Mouse (Mus musculus) forebrain, embryonic 16.5 days (tissue): ENCODE results near the gene Ccdc93. TPM values are rescaled to one million over a fixed set of nuclear protein-coding genes. Genes with fewer than 3 reads are reported as not detected.

ENCODE experiments used
- ATAC-seq: fragments of 200-750 bp; cut with Nextera tagmentation; 2 replicates; pipeline ENCODE4 v1.8.0; 2017; ENCODE audit warnings: mild to moderate bottlenecking, moderate library complexity
- H3K27ac ChIP-seq: fragments of 300-500 bp; sonication (generic); 2 replicates; pipeline ENCODE4 v1.5.1; 2014; ENCODE audit warnings: low read length, control low read depth
- H3K27me3 ChIP-seq: fragments of 300-500 bp; sonication (generic); replicated peaks from 2 replicates; pipeline ENCODE4 v1.6.1; 2014; ENCODE audit warnings: low read length; ENCODE audit not compliant: control insufficient read depth, insufficient read depth
- H3K36me3 ChIP-seq: fragments of 300-500 bp; sonication (generic); 2 replicates; pipeline ENCODE4 v1.6.1; 2014; ENCODE audit not compliant: control insufficient read depth, insufficient read depth
- H3K4me1 ChIP-seq: fragments of 300-500 bp; sonication (generic); replicated peaks from 2 replicates; pipeline ENCODE4 v1.6.1; 2014; ENCODE audit warnings: low read length; ENCODE audit not compliant: control insufficient read depth, insufficient read depth
- H3K4me2 ChIP-seq: fragments of 300-500 bp; sonication (generic); 2 replicates; pipeline ENCODE4 v1.6.1; 2014; ENCODE audit warnings: mild to moderate bottlenecking, low read length, control low read depth
- H3K4me3 ChIP-seq: fragments of 300-500 bp; sonication (generic); replicated peaks from 2 replicates; pipeline ENCODE4 v1.5.1; 2014; ENCODE audit warnings: mild to moderate bottlenecking, low read length, control low read depth
- H3K9ac ChIP-seq: fragments of 300-500 bp; sonication (generic); replicated peaks from 2 replicates; pipeline ENCODE4 v1.6.1; 2014; ENCODE audit warnings: low read depth, low read length, control low read depth
- H3K9me3 ChIP-seq: fragments of 300-500 bp; sonication (generic); 2 replicates; pipeline ENCODE4 v1.6.1; 2016; ENCODE audit warnings: low read length; ENCODE audit not compliant: control insufficient read depth
- WGBS: fragments of 180-500 bp; shearing (Covaris S2); extraction: QIAGEN DNeasy Blood & Tissue Kit; methylation state at CpG from one replicate; pipeline ENCODE4 v1.1.7; 2014; 5-methylcytosine and 5-hydroxymethylcytosine counted together
- polyA plus RNA-seq: library from polyadenylated mRNA; unstranded; fragments of >200 nt; fragmentation: Nextera tagmentation; extraction: Ambion mirVana; gene quantifications from 2 replicates; pipeline ENCODE4 v1.2.1, GENCODE M21; 2015

Gene Ccdc93
- polyA plus RNA-seq, 1 experiment from 2014 or later = 14.1 TPM

DNA sequence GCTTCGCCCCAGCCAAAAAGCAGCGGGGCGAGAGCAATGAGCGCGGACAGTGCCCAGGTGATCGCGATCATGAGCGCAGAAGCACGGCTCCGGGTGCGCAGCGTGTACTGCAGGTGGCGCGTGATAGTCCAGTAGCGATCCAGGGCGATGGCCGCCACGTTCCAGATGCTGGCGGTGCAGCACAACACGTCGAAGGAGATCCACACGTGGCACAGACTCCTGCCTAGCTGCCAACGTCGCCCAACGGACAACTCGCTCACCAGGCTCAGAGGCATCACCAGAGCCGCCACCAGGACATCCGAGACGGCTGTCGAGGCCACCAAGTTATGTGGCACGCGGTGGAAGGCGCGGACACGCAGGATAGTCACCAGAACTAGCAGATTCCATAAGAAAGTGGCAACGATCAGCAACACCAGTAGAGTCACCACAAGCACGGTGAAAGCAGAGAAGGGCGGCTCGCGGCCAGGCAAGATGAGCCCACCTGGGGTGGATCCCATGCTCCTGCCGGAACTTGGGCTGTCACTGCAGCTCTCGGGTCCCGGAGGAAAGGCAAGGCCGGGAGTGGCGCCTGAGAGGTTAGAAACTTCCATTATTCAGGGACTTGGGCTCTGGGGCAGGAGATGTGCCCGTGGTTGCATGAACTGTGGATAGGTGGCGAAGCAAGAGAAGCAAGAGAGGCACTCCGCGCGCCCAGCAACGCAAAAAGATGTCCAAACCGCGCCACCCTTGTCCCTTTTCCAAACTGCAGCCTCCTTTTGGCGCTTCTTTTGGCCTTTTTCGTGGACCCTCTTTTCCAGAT lies 97.0 kb downstream of the Ccdc93 start:
- peaks cover 17% of the 10 kb centered on the region for H3K27me3 ChIP-seq
- H3K4me1 ChIP-seq = peaks cover 12% of the 10 kb centered on the region
- ATAC-seq = peak; percentile 62
- peak overlapping the region; percentile 42 for H3K4me3 ChIP-seq
- H3K9ac ChIP-seq = peak overlapping the region; percentile 35
- no peaks in the 10 kb centered on the region for H3K36me3 ChIP-seq
- no peak overlapping the region for H3K27ac ChIP-seq
- no peaks in the 10 kb centered on the region for H3K9me3 ChIP-seq
- H3K4me2 ChIP-seq = peak overlapping the region; percentile 59
- 13% methylated on average over 55 of the region's 55 CpGs for WGBS

DNA sequence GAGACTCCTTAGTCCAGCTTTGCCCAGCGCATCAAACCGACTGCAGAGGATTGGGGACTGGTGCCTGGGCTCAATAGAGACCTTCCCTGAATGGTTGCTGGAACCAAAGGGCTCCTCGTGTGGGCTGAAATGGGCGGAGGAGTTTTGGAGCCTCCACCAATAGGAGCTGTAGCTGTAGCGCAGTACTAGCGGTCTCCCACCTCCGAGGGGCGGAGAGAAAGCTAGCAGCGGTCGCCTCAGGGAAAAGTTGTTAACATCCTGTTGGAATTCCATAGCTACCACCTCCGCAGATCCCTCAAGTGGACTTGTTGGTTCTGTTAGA lies 97.5 kb downstream of the Ccdc93 start, which contains the start of gene Htr5b:
Htr5b (minus strand) TSS at position 67 of the 322 bp plus-strand sequence.
- peaks cover 17% of the 10 kb centered on the region for H3K27me3 ChIP-seq
- WGBS = 4% methylated on average over 11 of the region's 11 CpGs
- peak within 1 kb of the TSS; percentile 42 for H3K4me3 ChIP-seq
- no peaks in the 10 kb centered on the region for H3K36me3 ChIP-seq
- ATAC-seq = peak; percentile 98
- no peaks in the 10 kb centered on the region for H3K9me3 ChIP-seq
- H3K4me2 ChIP-seq = peak within 1 kb of the TSS; percentile 59
- H3K4me1 ChIP-seq = peaks cover 12% of the 10 kb centered on the region
- no peak within 1 kb of the TSS for H3K27ac ChIP-seq
- H3K9ac ChIP-seq = peak within 1 kb of the TSS; percentile 35

DNA sequence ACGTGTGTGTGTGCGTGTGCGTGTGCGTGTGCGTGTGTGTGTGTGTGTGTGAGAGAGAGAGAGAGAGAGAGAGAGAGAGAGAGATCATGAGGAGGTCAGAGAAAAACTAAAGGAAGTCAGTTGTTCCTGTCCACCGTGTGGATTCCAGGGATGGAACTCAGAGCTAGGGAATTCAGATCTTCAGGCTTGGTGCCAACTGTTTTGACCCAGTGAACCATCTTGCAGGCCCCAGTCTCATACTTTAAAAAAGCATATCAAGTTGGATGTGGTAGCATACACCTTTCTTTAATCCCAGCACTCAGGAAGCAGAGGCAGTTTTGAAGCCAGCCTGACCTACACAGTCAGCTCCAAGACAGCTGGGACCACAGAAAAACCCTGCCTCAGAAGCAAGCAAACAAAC lies 98.4 kb downstream of the Ccdc93 start:
- ATAC-seq = no peak
- Histone ChIP-seq H3K4me1 (peaks cover 12% of the 10 kb centered on the region), H3K36me3 (no peaks in the 10 kb centered on the region), H3K9me3 (no peaks in the 10 kb centered on the region), H3K9ac (no peak overlapping the region), H3K4me3 (no peak overlapping the region), H3K27ac (no peak overlapping the region), H3K4me2 (no peak overlapping the region), H3K27me3 (peaks cover 17% of the 10 kb centered on the region)
- WGBS = 91% methylated on average over 6 of the region's 6 CpGs

DNA sequence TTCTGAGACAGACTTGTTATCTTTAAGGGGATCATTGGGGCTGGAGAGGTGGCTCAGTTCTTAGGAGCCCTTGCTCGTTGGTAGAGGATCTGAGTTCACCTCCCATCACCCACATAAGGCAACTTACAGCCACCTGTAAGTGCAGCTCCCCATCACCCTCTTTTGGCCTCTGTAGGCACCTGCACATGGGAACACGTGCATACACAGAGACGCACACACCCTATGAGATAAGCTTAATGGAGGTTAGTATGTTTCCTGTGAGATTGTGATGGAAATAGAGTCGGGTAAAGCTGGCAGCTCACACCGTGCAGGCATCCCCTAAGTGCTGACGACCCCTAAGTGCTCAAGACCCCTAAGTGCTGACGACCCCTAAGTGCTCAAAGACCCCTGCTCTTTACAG lies 100.6 kb downstream of the Ccdc93 start:
- ATAC-seq = no peak
- Histone ChIP-seq H3K4me3 (no peak overlapping the region), H3K27ac (no peak overlapping the region), H3K36me3 (no peaks in the 10 kb centered on the region), H3K4me2 (no peak overlapping the region), H3K9me3 (no peaks in the 10 kb centered on the region), H3K9ac (no peak overlapping the region), H3K4me1 (peaks cover 12% of the 10 kb centered on the region), H3K27me3 (peaks cover 17% of the 10 kb centered on the region)
- WGBS = 73% methylated on average over 7 of the region's 7 CpGs

DNA sequence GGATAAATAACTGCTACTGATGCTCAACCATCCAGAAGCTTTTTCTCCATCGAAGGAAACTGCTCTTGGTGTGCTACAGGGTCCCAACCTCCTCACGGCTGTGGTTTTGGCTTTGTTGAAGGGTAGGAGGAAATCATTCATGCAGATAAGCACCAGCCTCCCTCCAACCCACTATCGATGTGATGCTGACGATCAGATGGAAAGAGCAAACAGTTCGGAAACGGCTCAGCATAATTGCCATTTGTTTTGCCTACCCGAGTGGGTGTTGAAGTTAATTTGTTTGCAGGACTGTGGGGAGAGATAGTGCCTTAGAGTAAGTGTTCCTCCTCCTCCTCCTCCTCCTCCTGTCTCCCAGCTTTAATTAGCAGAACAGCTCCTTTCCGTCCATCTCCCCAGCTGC lies 109.5 kb downstream of the Ccdc93 start:
- WGBS = 70% methylated on average over 8 of the region's 8 CpGs
- H3K36me3 ChIP-seq = no peaks in the 10 kb centered on the region
- H3K27me3 ChIP-seq = no peaks in the 10 kb centered on the region
- no peak overlapping the region for H3K4me3 ChIP-seq
- H3K9me3 ChIP-seq = no peaks in the 10 kb centered on the region
- no peak overlapping the region for H3K4me2 ChIP-seq
- no peak for ATAC-seq
- no peaks in the 10 kb centered on the region for H3K4me1 ChIP-seq
- no peak overlapping the region for H3K9ac ChIP-seq
- H3K27ac ChIP-seq = no peak overlapping the region

DNA sequence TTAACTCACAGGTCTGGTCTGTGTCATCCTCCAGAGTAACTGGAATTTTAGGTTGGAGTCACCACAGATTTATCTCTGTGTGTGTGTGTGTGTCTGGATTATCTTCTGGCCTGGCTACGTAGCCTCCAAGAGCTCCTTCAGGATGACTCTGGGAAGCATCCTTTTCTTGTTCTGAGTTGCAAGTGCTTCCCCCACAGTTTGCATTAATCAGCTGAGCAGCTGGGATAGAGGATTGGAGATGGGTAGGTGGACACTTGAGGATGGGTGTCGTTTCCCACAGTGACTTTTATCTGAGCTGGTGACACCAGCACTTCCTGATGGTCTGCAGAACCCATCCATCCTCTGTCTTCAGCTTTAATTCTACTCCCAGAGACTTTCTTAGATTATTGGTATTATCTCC lies 116.0 kb downstream of the Ccdc93 start:
- H3K4me1 ChIP-seq = no peaks in the 10 kb centered on the region
- H3K27ac ChIP-seq = no peak overlapping the region
- 89% methylated on average over 2 of the region's 2 CpGs for WGBS
- no peaks in the 10 kb centered on the region for H3K9me3 ChIP-seq
- H3K27me3 ChIP-seq = no peaks in the 10 kb centered on the region
- H3K4me2 ChIP-seq = no peak overlapping the region
- no peak for ATAC-seq
- H3K9ac ChIP-seq = no peak overlapping the region
- H3K4me3 ChIP-seq = no peak overlapping the region
- H3K36me3 ChIP-seq = peaks cover 7% of the 10 kb centered on the region; the same call in 1 of the 2 replicates

DNA sequence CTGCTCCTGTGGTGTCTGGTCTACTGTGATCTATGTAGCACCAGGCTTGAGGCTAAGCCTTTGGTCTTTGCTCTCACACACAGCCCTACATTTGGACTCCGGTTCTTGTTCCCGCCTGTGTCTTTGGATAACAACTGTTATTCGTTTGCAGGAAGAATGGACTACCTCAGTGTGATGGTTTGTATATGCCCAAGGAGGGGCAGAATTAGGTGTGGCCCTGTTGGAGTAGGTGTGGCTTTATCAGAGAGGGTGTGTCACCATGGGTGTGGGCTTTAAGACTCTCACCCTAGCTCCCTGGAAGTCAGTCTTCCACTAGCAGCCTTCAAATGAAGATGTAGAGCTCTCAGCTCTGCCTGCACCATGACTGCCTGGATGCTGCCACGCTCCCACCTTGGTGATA lies 117.8 kb downstream of the Ccdc93 start:
- Histone ChIP-seq H3K4me3 (no peak overlapping the region), H3K27ac (no peak overlapping the region), H3K9ac (no peak overlapping the region), H3K9me3 (no peaks in the 10 kb centered on the region), H3K27me3 (no peaks in the 10 kb centered on the region), H3K36me3 (peaks cover 14% of the 10 kb centered on the region), H3K4me2 (no peak overlapping the region), H3K4me1 (no peaks in the 10 kb centered on the region)
- WGBS = 97% methylated on average over 4 of the region's 4 CpGs
- ATAC-seq = no peak

DNA sequence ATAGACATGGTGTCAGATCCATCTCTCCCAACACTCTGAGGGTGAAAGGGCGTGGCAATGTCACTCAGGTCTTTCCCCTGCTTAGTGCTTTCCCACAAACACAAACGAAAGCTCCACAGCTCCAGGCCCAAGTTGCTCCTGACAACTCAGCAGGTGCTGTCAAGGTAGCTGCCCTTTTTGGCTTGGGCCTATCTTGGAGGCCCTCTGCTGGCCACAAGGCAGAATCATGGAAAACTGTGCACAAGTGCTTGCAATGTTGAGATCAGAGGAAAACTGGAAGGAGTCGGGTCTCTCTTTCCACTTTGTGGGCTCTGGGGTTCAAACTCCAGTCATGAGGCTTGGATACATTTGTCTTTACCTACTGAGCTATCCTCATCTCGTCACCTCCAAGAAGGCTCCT lies 118.6 kb downstream of the Ccdc93 start:
- Histone ChIP-seq H3K9ac (no peak overlapping the region), H3K36me3 (peaks cover 18% of the 10 kb centered on the region), H3K27me3 (no peaks in the 10 kb centered on the region), H3K4me3 (no peak overlapping the region), H3K4me1 (no peaks in the 10 kb centered on the region), H3K27ac (no peak overlapping the region), H3K9me3 (no peaks in the 10 kb centered on the region), H3K4me2 (no peak overlapping the region)
- no peak for ATAC-seq
- 67% methylated on average over 4 of the region's 4 CpGs for WGBS

DNA sequence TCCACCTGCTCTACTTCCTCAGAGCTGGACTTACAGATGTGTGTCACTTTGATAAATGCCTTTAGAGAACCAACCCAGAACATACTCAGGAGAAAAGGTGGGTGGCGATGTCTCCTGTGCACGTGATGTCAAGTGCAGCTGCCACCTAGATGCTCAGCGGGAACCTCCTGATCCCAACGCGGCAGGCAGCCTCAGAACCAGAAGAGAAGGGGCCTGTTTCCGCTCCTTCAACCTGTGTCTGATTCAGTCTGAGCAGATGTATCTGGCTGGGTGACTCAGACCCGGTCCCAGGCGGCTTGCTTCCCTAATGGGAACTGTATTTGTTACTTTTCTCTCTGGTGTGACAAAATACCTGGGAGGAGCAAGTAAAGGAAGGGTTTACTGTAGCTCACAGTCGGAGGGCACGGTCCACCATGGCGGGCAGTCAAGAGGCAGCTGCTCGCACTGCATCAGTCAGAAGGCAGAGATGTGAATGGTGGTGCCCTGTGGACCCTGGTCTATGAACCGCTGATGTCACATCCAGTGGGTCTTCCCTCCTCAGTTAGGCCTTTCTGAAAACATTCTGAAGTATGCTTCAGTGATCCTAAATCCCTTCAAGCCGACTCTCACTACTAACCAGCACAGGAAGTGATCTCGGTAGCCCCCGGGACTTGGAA lies 120.1 kb downstream of the Ccdc93 start:
- Histone ChIP-seq H3K4me2 (no peak overlapping the region), H3K9ac (no peak overlapping the region), H3K27ac (no peak overlapping the region), H3K27me3 (no peaks in the 10 kb centered on the region), H3K9me3 (no peaks in the 10 kb centered on the region), H3K4me3 (no peak overlapping the region), H3K4me1 (no peaks in the 10 kb centered on the region), H3K36me3 (peaks cover 32% of the 10 kb centered on the region)
- no peak for ATAC-seq
- 86% methylated on average over 16 of the region's 16 CpGs for WGBS
